Mouse (Mus musculus): ENCODE data around the gene D1Ertd622e.

The D1Ertd622e gene

GRCm38 (mm10) chr1:97661406-97662241 lies at the start of gene D1Ertd622e:
Gene D1Ertd622e, minus strand, starts transcription at chr1:97662074.
- DNase-seq (ENCODE audit: low spot score in 2 of 2), result peak; percentile 86 to 88

GRCm38 (mm10) chr1:97710520-97710919 lies 48.6 kb upstream of the D1Ertd622e start:
- DNase-seq (ENCODE audit: low spot score in 2 of 2), result no peak

- no peak for DNase-seq (ENCODE audit: low spot score in 2 of 2)
These were observed 43.5 kb upstream of the D1Ertd622e start for GRCm38 (mm10) chr1:97705389-97705788.

GRCm38 (mm10) chr1:97704646-97705045 lies 42.8 kb upstream of the D1Ertd622e start:
- DNase-seq (ENCODE audit: low spot score in 2 of 2), result no peak

GRCm38 (mm10) chr1:97698956-97699570 lies 37.2 kb upstream of the D1Ertd622e start:
- no peak for DNase-seq (ENCODE audit: low spot score in 2 of 2)

GRCm38 (mm10) chr1:97697273-97697672 lies 35.4 kb upstream of the D1Ertd622e start:
- DNase-seq (ENCODE audit: low spot score in 2 of 2), result no peak

- DNase-seq (ENCODE audit: low spot score in 2 of 2), result no peak
These were observed 32.0 kb upstream of the D1Ertd622e start for GRCm38 (mm10) chr1:97693825-97694224.

GRCm38 (mm10) chr1:97688756-97689155 lies 26.9 kb upstream of the D1Ertd622e start:
- DNase-seq (ENCODE audit: low spot score in 2 of 2), result peak; percentile 46 to 61

GRCm38 (mm10) chr1:97676526-97677177 lies 14.8 kb upstream of the D1Ertd622e start:
- DNase-seq (ENCODE audit: low spot score in 2 of 2), result no peak

GRCm38 (mm10) chr1:97676115-97676514 lies 14.2 kb upstream of the D1Ertd622e start:
- DNase-seq (ENCODE audit: low spot score in 2 of 2), result no peak

GRCm38 (mm10) chr1:97672849-97673248 lies 11.0 kb upstream of the D1Ertd622e start:
- DNase-seq (ENCODE audit: low spot score in 2 of 2), result no peak

- DNase-seq (ENCODE audit: low spot score in 2 of 2), result no peak
These were observed 5.4 kb upstream of the D1Ertd622e start for GRCm38 (mm10) chr1:97667288-97667687.

- no peak for DNase-seq (ENCODE audit: low spot score in 2 of 2)
These were observed 450 bp upstream of the D1Ertd622e start for GRCm38 (mm10) chr1:97662324-97662723.

- peak; percentile 90 for DNase-seq (ENCODE audit: low spot score in 2 of 2)
These were observed 1.0 kb downstream of the D1Ertd622e start for GRCm38 (mm10) chr1:97660687-97661405.

- peak in 1 of 2 experiments; percentile 25 for DNase-seq (ENCODE audit: low spot score in 2 of 2)
These were observed 2.5 kb downstream of the D1Ertd622e start for GRCm38 (mm10) chr1:97659405-97659804.

- peak in 1 of 2 experiments; percentile 22 for DNase-seq (ENCODE audit: low spot score in 2 of 2)
These were observed 4.1 kb downstream of the D1Ertd622e start for GRCm38 (mm10) chr1:97657786-97658185.

- peak in 1 of 2 experiments; percentile 25 for DNase-seq (ENCODE audit: low spot score in 2 of 2)
These were observed 4.7 kb downstream of the D1Ertd622e start for GRCm38 (mm10) chr1:97657201-97657600.

- DNase-seq (ENCODE audit: low spot score in 2 of 2), result no peak
These were observed 7.4 kb downstream of the D1Ertd622e start for GRCm38 (mm10) chr1:97654397-97654975.

GRCm38 (mm10) chr1:97650553-97651123 lies 11.2 kb downstream of the D1Ertd622e start:
- no peak for DNase-seq (ENCODE audit: low spot score in 2 of 2)

GRCm38 (mm10) chr1:97650072-97650471 lies 11.8 kb downstream of the D1Ertd622e start:
- peak in 1 of 2 experiments; percentile 29 for DNase-seq (ENCODE audit: low spot score in 2 of 2)

- peak in 1 of 2 experiments; percentile 22 for DNase-seq (ENCODE audit: low spot score in 2 of 2)
These were observed 14.8 kb downstream of the D1Ertd622e start for GRCm38 (mm10) chr1:97647037-97647436.

Data from right cerebral cortex, postnatal 10 days (tissue).